Mouse (Mus musculus) C2C12 (cell line): ENCODE data around the gene Traf3ip3.

Experiments used
- CTCF ChIP-seq: IDR thresholded peaks from one replicate; pipeline ENCODE4 v1.5.1; 2011; ENCODE audit not compliant: control insufficient read depth, insufficient read depth, insufficient read length
- MYOG ChIP-seq: IDR thresholded peaks from one replicate; pipeline ENCODE4 v1.6.1; 2011; ENCODE audit not compliant: control insufficient read depth, insufficient read length; ENCODE audit errors: extremely low read depth

DNA sequence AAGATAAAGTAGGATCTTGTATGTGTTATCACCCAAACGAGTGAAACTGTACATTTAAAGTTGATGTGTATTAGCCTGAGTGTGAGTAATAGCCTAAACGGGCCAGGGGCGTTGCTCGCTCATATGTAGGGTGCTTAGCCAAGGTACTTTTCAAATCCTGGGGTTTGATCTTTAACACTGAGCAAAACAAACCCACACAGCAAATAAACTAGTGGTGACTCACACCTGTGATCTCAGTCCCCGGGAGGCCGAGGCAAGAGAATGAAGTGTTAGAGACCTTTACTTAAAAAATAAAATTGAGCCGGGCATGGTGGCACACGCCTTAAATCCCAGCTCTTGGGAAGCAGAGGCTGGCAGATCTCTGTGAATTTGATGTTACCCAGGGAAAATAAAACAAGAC is 70.7 kb downstream of the Traf3ip3 start:
- TF ChIP-seq CTCF, result no peak
- no peak for TF ChIP-seq MYOG
